Mouse (Mus musculus) lung, postnatal 36 days (tissue): ENCODE measurements around the gene Slc5a4b.
"Not testable (repeated sequence)": the region's sequence is repeated elsewhere in the genome, so short reads cannot be mapped to it uniquely, and the experiment has no call there.

Experiments
- DNase-seq: peaks from one replicate; pipeline ENCODE4 v3.0.0; 2022; ENCODE audit warnings: mixed read lengths

Gene Slc5a4b

GRCm38 (mm10) chr10:76110861-76111260 is at the start of gene Slc5a4b:
Gene Slc5a4b, minus strand, starts transcription at chr10:76110961.
- DNase-seq: no peak

DNA sequence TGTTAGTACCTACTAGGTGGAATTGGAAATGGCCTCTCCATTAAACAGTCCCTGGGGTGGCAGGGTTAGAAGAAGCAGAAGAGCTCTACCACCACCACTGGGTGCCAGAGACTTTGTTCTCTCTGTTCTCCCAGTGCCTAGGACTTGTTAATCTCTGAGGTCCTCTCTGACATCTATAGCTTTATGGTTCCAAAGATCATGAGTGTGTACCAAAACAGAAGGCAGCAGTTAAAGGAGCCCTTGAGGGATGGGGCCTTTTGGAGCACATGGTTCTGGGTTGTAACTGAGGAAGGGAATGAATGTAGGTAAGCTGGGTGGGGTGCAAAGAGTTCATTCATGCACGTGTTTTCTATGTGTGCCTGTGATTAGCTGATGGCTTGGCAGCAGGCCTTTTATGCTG is 47.2 kb upstream of the Slc5a4b start:
- no peak for DNase-seq

- no peak for DNase-seq
Observed at GRCm38 (mm10) chr10:76157528-76157927, 46.8 kb upstream of the Slc5a4b start.

DNA sequence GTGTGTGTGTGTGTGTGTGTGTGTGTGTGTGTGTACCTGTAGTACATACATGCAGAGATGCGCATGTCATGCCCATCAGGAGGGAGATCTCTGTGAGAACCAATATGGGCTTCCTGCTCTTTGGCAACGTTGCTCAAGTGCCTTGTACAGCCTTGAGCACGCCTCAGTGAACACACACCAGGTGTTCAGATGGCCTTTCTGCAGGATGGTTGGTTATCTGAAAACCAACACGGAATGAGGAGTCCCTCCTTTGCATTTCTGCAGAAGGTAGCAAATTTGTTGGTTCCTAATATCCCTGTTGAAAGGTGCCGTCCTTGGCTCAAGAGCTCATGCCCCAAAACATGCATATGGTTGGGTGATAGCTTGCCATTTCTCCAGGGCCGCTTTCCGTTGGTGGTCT is 45.1 kb upstream of the Slc5a4b start:
- no peak for DNase-seq

- DNase-seq: no peak
Observed at GRCm38 (mm10) chr10:76147278-76147677, 36.5 kb upstream of the Slc5a4b start, which contains the start of gene Slc5a4a. Gene Slc5a4a, plus strand, starts transcription at chr10:76147451.

DNA sequence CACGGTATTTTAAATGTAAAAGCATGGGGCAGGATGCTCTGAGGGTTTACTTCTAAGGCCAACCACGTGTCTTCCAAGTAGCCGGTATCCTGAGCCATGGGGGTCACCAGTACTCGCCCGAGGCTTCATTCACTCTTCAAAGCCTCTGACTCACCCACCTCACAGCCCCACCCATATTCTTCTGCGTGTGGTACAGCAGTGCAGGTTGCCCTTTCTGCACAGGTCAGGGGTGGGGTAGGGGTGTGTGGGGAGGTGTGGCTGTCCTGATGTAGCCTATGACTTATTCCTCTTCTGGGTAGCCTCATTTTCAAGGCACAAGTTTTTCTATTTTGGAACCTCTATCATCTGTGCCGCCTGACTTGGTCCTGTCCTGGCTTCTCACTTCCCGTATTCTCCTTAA is 36.1 kb upstream of the Slc5a4b start:
- no peak for DNase-seq

DNA sequence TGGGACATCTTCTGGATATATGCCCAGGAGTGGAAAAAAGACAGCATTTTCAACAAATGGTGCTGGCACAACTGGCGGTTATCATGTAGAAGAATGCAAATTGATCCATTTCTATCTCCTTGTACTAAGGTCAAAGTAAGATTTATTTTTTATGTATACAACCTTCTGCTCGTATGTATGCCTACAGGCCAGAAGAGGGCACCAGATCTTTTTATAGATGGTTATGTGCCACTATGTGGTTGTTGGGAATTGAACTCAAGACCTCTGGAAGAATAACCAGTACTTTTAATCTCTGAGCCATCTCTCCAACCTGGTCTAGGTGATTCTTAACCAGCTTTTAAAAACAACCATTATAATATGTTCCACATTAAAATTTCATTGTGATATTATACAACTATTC is 25.6 kb upstream of the Slc5a4b start:
- no peak for DNase-seq

GRCm38 (mm10) chr10:76132506-76132905 is 21.7 kb upstream of the Slc5a4b start:
- DNase-seq: no peak

DNA sequence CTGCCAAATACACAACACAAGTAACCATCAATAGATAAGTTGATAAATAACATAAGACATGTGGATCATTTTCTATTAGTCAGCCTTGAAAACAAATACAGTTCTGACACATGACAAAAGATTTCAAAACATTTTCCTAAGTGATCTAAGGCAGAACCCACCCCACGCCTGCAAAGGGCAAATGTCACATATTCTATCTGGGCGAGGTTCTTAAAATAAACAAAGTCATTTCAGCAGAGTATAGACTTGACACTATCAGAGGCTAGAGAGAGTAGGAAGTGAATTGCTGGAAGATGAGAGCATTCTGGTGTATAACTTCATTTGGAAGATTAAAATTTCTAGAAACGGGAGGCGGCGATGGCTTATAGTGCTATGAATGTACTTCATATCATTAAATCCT is 10.7 kb upstream of the Slc5a4b start:
- DNase-seq: no peak

- no peak for DNase-seq
Observed at GRCm38 (mm10) chr10:76120124-76120711, 9.5 kb upstream of the Slc5a4b start.

DNA sequence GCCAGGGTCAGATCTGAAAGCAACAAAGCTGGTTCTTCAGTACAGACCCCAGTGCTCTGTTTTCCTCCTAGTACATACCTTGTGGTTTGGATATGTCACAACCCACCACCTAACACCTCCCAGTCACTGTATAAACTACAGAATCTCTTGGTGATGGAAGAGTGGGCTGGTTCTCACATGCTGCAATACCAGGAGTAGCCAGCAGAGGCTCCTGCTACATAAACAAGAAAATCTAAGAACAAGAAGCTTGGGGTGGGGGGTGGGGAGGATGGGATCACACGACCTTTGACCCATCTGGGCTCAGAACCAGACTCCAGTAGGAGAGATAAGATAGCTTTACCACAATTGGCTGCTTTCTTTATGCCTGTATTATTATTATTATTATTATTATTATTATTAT is 8.0 kb upstream of the Slc5a4b start:
- peak; percentile 30 for DNase-seq

DNA sequence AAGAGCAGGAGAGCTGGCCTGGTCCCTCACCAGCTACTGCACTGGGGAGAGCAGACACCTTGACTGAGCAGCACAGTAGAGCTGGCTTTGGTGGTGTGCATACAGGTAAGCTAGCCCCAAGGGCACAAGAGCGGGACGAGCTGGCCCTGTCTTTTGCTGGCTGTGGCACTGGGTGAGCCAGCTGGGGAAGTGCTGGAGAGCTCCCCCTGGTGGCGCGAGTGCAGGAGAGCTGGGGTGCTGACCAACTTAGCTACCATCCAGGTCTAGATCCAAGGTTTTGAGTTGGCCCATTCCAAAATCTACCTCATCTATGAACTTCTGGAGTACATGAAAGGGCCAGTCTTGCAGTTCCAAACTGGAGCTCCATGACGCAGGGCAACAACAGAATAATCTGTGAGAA is 7.2 kb upstream of the Slc5a4b start:
- peak; percentile 58 for DNase-seq

GRCm38 (mm10) chr10:76097368-76097767 is 13.4 kb downstream of the Slc5a4b start:
- DNase-seq: no peak

DNA sequence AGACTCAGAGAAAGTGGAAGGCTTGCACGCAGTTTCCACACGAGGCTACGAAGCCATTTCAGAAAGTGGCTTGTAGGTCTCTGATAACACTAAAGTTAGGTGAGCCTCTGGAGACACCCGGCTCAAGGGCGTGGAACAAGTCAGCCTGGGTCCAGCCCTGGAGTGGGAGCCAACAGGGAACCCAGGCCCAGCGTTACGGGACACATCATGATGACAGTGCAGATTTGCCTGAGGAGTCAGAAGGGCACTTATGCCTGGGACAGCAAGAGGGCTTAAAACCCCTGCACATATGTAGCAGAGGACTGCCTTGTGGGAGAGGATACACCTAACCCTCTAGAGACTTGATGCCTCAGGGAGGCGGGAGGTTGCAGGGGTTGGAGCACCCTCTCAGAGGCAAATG is 14.2 kb downstream of the Slc5a4b start:
- no peak for DNase-seq

- DNase-seq: not testable (repeated sequence)
Observed at GRCm38 (mm10) chr10:76077008-76077407, 33.8 kb downstream of the Slc5a4b start.

DNA sequence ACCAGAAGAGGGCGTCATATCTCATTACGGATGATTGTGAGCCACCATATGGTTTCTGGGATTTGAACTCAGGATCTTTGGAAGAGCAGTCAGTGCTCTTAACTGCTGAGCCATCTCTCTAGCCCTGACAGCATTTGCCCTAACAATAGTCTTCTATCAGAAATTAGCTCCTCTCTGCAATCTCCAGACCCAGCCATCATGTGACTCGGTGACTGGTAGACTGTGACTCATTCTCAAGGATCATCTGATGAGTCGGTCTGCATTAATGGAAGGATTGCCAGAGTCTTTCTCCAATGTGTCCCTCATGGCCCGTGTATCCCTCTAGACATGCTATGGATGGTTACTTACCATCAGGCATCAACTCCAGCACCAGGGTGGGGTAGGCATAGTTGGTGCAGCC is 38.7 kb downstream of the Slc5a4b start:
- DNase-seq: not testable (repeated sequence)

DNA sequence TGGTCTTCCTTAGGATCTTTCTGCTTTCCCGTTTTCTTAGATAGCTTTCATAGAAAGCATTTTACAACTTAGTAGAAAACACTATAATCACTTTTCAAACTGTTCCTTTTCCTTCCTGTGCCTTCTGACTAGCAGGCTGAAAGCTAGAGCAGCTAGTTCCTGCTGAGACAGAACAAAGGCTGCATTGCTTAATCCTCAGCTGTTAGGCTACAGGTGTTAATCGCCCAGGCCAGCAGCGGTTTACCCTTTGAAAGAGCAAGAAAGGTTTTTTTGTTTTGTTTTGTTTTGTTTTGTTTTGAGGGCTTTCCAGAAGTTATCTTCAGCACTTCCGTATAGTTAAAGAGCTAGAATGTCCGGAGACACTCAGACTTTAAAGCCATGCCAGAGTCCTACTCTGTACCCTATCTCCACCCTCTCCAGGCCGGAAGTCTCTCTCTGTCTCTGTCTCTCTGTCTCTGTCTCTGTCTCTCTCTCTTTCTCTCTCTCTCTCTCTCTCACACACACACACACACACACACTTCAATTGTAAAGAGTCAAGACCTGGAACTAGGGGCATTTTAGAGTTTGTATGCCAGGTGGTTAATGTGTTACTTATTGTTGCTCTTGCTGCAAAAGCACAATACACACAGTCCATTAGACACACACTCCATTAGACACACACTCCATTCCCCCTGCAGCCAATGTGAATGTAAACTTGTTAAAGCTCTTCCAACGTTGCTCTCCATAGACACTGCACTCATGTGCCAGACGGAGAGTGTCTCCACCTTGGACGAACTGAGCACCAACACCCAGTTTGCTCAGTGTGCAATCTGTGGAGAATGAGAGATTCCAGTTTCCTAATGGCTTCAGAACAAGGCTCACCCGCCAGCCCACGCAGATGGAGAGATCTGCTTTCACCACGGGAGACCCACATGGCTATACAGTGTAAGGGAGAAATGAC is 42.8 kb downstream of the Slc5a4b start:
- no peak for DNase-seq

GRCm38 (mm10) chr10:76062439-76062838 is 48.3 kb downstream of the Slc5a4b start:
- no peak for DNase-seq

DNA sequence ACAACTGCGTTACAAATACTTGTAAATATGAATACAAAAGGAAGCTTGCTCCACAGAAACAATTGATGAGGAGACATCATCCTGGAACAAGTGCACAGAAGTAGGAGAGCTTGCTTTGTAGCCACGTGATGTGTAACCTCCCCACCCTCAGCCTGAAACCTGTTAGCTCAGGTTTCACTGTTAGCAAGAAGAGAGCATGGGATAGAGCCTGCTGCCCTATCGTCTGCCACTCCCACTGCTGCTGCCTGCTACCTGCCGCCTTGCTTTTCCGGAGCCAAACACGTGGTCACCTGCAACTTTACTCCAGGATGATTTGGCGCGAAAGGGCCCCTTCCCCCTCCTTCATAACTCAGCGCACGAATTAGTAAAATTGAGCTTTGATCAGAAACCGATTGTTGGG is 58.9 kb downstream of the Slc5a4b start:
- DNase-seq: no peak

GRCm38 (mm10) chr10:76048967-76049366 is 61.8 kb downstream of the Slc5a4b start:
- no peak for DNase-seq

DNA sequence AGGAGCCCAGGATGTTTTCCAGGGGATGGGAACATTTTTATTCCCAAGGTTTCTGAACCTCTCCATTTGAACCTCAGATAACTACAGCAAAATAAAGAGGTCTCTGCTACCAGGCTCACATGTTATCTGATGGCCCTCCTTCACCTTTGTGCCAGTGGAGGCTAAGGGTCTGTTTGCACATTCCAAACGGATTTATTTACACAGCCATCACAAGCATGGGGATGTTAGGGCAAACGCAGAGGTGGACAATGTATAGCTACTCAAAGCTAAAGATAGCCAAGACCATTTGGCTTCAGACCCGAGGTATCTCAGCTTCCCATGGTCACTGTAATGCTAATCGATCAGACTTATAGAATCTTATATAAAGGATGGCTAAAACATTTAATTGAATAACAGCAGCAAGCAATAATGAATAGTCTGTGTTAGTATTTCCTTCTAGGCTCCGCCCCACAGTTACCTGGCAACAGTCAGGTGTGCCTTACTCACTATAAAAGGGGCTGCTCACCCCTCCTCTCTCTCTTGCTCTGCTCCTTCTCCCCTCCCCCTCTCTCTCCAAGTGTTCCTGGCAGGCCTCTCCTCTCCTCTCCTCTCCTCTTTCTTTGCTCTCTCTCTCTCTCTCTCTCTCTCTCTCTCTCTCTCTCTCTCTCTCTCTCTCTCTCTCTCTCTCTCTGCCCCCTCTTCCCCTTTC is 63.4 kb downstream of the Slc5a4b start:
- DNase-seq: peak; percentile 45

GRCm38 (mm10) chr10:76046754-76047153 is 64.0 kb downstream of the Slc5a4b start:
- DNase-seq: no peak

DNA sequence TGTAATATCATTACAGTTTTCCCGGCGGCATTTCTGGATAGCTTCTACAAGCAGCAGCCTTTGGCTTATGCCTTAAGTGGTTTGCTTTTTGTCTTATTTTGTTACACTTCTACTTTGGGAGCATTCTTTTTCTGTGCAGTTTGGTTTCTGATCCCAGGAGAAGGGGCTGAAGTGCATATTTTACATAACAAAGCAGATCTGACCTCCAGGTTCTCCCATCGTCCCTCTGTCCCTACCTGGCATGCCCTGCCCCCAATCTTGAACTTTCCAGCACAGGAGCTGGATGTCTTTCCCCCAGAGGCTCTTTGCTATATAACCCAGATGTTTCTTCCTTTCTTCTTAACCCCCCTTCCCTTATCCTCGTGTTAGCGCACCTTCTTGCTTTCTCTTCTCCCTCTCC is 65.4 kb downstream of the Slc5a4b start:
- no peak for DNase-seq

DNA sequence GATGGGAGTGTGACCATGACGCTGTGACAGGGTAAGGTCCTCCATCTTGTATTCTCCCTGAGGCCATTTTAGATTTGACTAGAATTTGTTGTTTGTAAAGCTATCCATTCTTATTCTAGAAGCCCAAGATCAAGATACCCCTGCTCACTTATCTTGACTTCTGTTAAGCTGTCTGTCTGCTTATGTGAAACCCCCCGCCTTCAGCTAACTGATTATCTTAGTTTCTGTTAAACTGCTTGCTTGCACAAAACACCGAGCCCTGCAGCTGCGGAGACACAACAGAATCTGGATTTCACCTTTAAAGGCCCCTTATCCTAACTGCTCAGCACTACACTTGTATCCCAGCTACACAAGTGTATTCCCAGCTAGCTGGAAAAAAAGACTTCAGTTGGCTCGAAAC is 73.8 kb downstream of the Slc5a4b start:
- no peak for DNase-seq
